Mouse (Mus musculus) midbrain, embryonic 16.5 days (tissue): ENCODE measurements around the gene Tbc1d14. TPM values are rescaled to one million over a fixed set of nuclear protein-coding genes. Genes with fewer than 3 reads are reported as not detected.

Experiments used
- ATAC-seq: fragments of 200-750 bp; cut with Nextera tagmentation; 2 replicates; pipeline ENCODE4 v1.8.0; 2017; ENCODE audit warnings: moderate TSS enrichment
- H3K27ac ChIP-seq: fragments of 300-500 bp; sonication (generic); 2 replicates; pipeline ENCODE4 v1.5.1; 2014; ENCODE audit warnings: mild to moderate bottlenecking, low read length, mixed read lengths
- H3K27me3 ChIP-seq: fragments of 300-500 bp; sonication (generic); 2 replicates; pipeline ENCODE4 v1.6.1; 2014; ENCODE audit warnings: low read depth, low read length, mixed read lengths; ENCODE audit not compliant: control insufficient read depth, insufficient read depth
- H3K36me3 ChIP-seq: fragments of 300-500 bp; sonication (generic); 2 replicates; pipeline ENCODE4 v1.6.1; 2014; ENCODE audit warnings: mild to moderate bottlenecking, low read length, moderate library complexity, mixed read lengths; ENCODE audit not compliant: control insufficient read depth, insufficient read depth
- H3K4me1 ChIP-seq: fragments of 300-500 bp; sonication (generic); 2 replicates; pipeline ENCODE4 v1.6.1; 2014; ENCODE audit warnings: mild to moderate bottlenecking, low read length, mixed read lengths; ENCODE audit not compliant: control insufficient read depth, insufficient read depth
- H3K4me2 ChIP-seq: fragments of 300-500 bp; sonication (generic); 2 replicates; pipeline ENCODE4 v1.6.1; 2014; ENCODE audit warnings: mild to moderate bottlenecking, low read length, mixed read lengths
- H3K4me3 ChIP-seq: fragments of 300-500 bp; sonication (generic); 2 replicates; pipeline ENCODE4 v1.5.1; 2014; ENCODE audit warnings: low read depth, mild to moderate bottlenecking, low read length, moderate library complexity, mixed read lengths
- H3K9ac ChIP-seq: fragments of 300-500 bp; sonication (generic); 2 replicates; pipeline ENCODE4 v1.6.1; 2014; ENCODE audit warnings: low read depth, low read length, mixed read lengths
- H3K9me3 ChIP-seq: fragments of 300-500 bp; sonication (generic); replicated peaks from 2 replicates; pipeline ENCODE4 v1.6.1; 2014; ENCODE audit warnings: mild to moderate bottlenecking, low read length, mixed read lengths; ENCODE audit not compliant: control insufficient read depth, poor library complexity, severe bottlenecking
- WGBS: fragments of 180-500 bp; shearing (Covaris S2); extraction: QIAGEN DNeasy Blood & Tissue Kit; methylation state at CpG from one replicate; pipeline ENCODE4 v1.1.7; 2014; 5-methylcytosine and 5-hydroxymethylcytosine counted together
- polyA plus RNA-seq: library from polyadenylated mRNA; unstranded; fragments of >200 nt; fragmentation: Nextera tagmentation; extraction: Ambion mirVana; gene quantifications from 2 replicates; pipeline ENCODE4 v1.2.1, GENCODE M21; 2015

Gene Tbc1d14
- polyA plus RNA-seq, 1 experiment from 2014 or later = 74.6 TPM

DNA sequence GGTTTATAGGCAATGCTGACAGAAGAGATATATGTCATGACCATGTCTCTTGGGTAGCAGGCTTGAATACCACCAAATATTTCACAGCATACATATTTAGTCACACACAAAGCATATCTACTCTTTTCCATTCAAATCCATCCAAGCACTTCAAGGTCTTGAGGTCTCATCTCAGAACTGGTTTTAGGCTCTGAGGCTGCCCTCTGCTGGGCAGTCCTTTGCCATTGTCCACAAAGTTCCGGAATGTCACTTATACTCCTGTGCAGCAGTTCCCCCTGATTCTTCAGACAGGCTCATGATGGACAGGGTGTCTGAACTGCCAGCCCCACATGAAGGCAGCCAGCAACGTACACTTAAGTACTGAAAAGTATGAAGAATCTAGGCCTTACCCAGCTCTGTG lies 103.9 kb downstream of the Tbc1d14 start:
- H3K27ac ChIP-seq = no peak overlapping the region
- no peak overlapping the region for H3K4me3 ChIP-seq
- no peaks in the 10 kb centered on the region for H3K9me3 ChIP-seq
- peaks cover 20% of the 10 kb centered on the region for H3K36me3 ChIP-seq
- no peak overlapping the region for H3K4me2 ChIP-seq
- H3K9ac ChIP-seq = no peak overlapping the region
- peaks cover 7% of the 10 kb centered on the region for H3K4me1 ChIP-seq
- 54% methylated on average over 2 of the region's 2 CpGs for WGBS
- H3K27me3 ChIP-seq = no peaks in the 10 kb centered on the region
- ATAC-seq = no peak

DNA sequence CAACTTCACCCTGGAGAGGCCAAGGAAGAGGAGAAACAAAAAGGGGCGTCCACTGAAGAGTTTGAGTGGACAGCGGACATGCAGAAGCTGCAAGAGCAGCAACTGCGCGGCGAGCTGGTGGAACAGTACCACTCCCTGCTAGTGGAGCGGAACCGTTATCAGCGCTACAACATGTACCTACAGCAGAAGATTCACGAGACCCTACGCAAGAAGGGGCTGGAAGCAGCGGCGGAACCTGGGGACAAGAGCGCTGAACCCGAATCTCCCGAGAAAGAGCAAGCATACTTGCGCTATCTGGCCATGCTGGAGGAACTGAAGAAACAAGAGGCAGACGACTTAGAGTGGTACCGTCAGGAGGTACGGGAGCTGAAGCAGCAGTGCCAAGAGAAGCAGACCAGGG lies 107.8 kb downstream of the Tbc1d14 start:
- Histone ChIP-seq H3K27ac (no peak overlapping the region), H3K9ac (peak overlapping the region; percentile 66; the same call in 1 of the 2 replicates), H3K4me3 (peak overlapping the region; percentile 92), H3K4me1 (peaks cover 29% of the 10 kb centered on the region), H3K4me2 (peak overlapping the region; percentile 93), H3K27me3 (no peaks in the 10 kb centered on the region), H3K36me3 (no peaks in the 10 kb centered on the region), H3K9me3 (no peaks in the 10 kb centered on the region)
- WGBS = 45% methylated on average over 19 of the region's 19 CpGs
- ATAC-seq = no peak

DNA sequence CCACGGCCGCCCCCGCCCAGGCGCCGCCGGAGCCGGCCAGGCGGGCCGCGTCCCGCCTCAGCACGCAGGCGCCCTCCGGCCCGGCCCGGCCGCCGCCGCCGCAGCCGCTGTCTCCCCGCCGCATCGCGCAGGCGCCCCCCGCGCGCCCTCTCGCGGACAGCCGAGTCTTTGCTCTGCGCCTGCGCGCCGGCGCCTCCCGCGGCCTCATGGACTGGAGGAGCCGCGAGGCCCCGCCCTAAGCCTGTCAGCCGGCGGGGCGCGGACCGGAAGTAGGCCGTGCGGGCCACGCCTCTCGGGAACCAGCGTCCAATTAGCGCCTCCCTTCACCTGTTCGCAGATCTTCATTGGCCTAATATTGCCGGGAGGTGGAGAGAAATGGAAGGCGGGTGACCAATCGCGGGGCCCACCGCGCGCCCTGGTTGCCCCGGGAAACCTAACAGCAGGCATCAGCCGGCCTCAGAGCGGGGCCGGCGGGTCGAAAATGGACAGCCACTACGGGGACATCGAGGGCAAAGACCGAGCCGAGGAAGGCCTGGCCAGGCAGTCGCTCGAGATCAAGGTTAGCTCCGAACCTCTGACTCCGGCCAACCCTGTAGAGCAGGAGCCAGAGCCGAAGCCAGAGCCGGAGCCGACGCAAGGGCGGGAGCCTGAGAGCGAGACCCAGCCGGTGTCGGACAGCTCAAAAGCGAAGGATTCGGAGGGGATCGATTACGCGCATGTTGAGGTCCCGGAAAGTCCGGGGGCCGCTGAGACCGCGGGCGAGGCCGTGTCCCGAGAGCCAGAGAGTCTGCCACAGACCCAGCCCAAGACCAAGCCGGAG lies 108.7 kb downstream of the Tbc1d14 start, which contains the start of the genes Tada2b and Ccdc96:
TSS of gene Tada2b (minus strand) at position 115 of the 820 bp plus-strand sequence.
TSS of gene Ccdc96 (plus strand) at position 418 of the 820 bp plus-strand sequence.
- H3K4me1 ChIP-seq = peaks cover 29% of the 10 kb centered on the region
- H3K4me2 ChIP-seq = peak within 1 kb of the TSS; percentile 94
- peak within 1 kb of the TSS; percentile 92 for H3K4me3 ChIP-seq
- no peaks in the 10 kb centered on the region for H3K27me3 ChIP-seq
- peak; percentile 98 for ATAC-seq
- H3K9me3 ChIP-seq = no peaks in the 10 kb centered on the region
- H3K9ac ChIP-seq = peak within 1 kb of the TSS; percentile 92
- H3K36me3 ChIP-seq = no peaks in the 10 kb centered on the region
- WGBS = under 1% methylated on average over 62 of the region's 97 CpGs
- peak within 1 kb of the TSS; percentile 83 for H3K27ac ChIP-seq

DNA sequence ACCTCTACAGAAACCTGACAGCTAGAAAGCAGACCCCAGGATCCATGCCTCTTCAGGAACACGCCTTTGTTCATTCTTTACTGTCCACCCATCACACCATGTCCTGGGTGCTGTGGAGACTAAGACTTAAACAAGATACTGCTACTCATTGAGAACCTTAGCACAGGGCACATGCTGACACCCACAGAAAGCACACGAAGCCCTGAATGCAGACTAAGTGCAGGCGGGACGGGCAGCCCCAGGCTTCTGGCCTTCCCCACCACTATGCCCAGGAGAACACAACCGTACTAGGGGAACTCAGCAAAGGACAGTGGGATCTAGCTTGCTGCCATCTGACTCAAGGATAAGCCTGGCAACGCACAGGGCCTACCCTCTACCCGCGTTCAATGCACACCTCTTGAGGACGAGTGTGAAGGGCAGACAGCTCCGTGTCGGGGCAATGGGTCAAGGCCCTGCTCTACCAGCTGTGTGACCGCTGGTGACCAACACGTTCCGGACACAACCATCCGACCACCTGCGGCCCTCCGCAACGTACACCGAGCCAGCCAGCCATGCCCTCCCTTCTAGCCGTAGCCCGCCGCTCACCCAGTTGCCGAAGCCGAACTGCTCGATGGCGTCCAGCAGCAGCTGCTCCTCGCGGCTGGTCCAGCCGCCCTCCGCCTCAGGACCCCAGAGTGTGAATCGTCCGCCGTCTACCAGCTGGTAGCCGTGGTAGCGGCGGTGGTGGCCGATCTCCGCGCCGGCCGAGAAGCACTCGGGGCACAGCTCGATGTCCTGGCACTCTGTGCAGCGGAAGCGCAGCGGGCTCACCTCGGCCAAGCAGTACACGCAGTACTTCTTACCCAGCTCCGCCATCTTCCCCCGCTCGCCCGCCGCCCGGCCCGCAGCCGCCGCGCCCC lies 109.6 kb downstream of the Tbc1d14 start:
- no peaks in the 10 kb centered on the region for H3K36me3 ChIP-seq
- H3K27ac ChIP-seq = peak overlapping the region; percentile 83
- H3K27me3 ChIP-seq = no peaks in the 10 kb centered on the region
- peak overlapping the region; percentile 92 for H3K4me3 ChIP-seq
- peak overlapping the region; percentile 92 for H3K9ac ChIP-seq
- H3K4me2 ChIP-seq = peak overlapping the region; percentile 94
- no peaks in the 10 kb centered on the region for H3K9me3 ChIP-seq
- WGBS = under 1% methylated on average over 48 of the region's 58 CpGs
- ATAC-seq = peak; percentile 41
- peaks cover 29% of the 10 kb centered on the region for H3K4me1 ChIP-seq

DNA sequence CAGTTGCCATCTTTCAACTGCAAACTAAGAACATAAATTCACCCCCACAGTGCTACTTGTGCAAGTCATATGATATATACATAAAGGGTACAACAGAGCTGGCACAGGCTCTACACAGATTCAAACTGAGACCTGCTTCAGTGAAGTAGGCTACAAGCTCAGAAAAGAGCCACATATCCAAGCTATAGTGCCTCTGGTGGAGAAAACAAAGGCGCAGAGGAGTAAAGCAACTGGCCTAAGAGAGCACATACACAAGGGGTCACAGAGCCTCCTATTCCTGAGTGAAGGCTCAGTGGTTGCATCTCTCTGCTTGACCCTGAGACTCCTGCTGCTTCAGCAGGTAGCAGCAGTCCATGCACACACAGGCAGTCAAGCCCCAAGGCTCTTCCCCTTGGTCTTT lies 112.0 kb downstream of the Tbc1d14 start:
- WGBS = 63% methylated on average over 1 of the region's 1 CpGs
- H3K9me3 ChIP-seq = no peaks in the 10 kb centered on the region

DNA sequence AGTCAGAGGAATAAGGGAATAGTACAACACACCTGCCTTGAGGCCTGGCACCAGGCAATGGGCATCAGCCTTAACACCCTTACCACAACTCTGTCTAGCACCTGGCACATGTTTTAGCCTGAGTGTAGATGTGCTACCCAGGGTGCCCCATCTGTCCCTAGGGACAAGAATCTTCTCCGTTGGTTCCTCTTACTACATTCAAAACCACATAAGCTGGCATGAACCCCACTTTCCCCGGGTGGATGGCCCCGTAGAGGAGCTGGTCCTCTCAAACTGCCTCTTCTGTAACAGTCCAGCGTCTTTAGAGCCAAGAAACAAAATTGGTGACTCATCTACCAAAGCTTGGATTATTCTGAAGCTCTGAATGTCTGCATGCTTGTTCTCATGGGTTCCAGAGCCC lies 112.7 kb downstream of the Tbc1d14 start:
- WGBS = 96% methylated on average over 4 of the region's 4 CpGs
- peaks cover 29% of the 10 kb centered on the region for H3K4me1 ChIP-seq
- H3K9ac ChIP-seq = no peak overlapping the region
- H3K9me3 ChIP-seq = no peaks in the 10 kb centered on the region
- no peaks in the 10 kb centered on the region for H3K36me3 ChIP-seq
- no peak overlapping the region for H3K27ac ChIP-seq
- H3K4me2 ChIP-seq = no peak overlapping the region
- H3K27me3 ChIP-seq = no peaks in the 10 kb centered on the region
- no peak for ATAC-seq
- no peak overlapping the region for H3K4me3 ChIP-seq

More for the DNA sequence above, 112.0 kb downstream of the Tbc1d14 start:
- Histone ChIP-seq H3K4me2 (no peak overlapping the region), H3K4me3 (no peak overlapping the region), H3K4me1 (peaks cover 29% of the 10 kb centered on the region), H3K27ac (no peak overlapping the region), H3K36me3 (no peaks in the 10 kb centered on the region), H3K27me3 (no peaks in the 10 kb centered on the region), H3K9ac (no peak overlapping the region)
- ATAC-seq = no peak

DNA sequence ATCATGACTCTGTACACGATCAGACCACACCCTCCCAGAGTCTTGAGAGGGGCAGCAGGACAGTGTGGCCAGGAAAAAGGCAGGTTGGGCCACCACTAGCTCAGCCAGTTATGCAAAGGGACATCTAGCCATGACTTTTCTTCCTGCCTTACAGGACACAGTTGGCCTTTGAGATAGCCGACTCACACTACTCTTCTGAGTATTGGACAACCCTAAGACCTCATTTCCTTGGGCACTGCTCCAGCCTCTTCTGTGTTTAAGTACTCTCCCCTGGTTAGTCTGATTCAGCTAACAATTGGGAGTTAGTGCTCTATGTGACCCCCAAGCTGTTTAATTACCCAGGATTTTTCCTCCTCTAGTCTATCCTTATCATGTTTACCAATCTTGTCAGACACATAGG lies 113.3 kb downstream of the Tbc1d14 start:
- H3K27ac ChIP-seq = no peak overlapping the region
- H3K9ac ChIP-seq = no peak overlapping the region
- no peaks in the 10 kb centered on the region for H3K36me3 ChIP-seq
- H3K4me2 ChIP-seq = no peak overlapping the region
- H3K9me3 ChIP-seq = no peaks in the 10 kb centered on the region
- H3K4me3 ChIP-seq = no peak overlapping the region
- 66% methylated on average over 2 of the region's 2 CpGs for WGBS
- no peaks in the 10 kb centered on the region for H3K27me3 ChIP-seq
- peaks cover 22% of the 10 kb centered on the region for H3K4me1 ChIP-seq
- no peak for ATAC-seq

DNA sequence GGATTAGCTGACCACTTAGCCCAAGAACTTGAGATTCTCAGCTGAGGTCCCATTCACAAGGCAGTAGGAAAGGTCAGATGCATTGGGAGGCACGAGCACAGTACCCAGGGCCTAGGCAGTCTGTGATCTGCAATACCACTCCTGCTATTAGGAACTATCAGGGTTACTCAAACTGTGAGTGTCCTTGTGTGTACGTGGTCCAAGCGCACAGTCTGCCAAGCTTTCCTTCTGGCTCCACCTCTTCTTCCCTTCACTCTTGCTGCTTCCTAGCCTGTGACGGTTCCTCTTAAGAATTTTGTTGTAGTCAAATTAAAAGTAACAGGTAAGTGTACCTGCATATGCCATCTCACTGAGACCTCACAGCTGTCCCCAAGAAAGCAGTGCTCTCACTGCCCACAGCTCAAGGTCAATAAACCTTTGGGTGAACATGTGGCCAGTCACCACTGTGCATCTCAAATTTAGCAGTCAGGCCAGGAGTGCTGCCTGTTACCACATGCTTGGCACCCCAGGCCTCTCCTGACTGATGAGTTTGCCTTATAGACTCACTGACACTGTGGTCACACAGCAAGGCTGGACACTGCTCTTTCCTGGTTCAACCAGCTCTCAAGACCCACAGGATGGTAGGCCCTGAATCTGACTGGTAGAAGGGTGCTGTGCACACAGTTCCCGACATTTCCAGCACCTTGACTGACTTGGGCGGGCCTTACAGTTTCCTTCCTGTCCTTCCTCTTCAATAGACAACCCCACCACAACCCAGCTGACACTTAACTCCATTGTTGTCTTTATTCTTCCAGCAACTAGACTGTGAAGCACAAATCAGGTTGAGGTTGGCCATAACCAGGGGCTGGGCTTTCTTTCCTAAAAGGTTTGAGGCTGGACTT lies 114.3 kb downstream of the Tbc1d14 start:
- H3K4me2 ChIP-seq = no peak overlapping the region
- H3K27me3 ChIP-seq = no peaks in the 10 kb centered on the region
- H3K27ac ChIP-seq = no peak overlapping the region
- H3K4me1 ChIP-seq = peaks cover 22% of the 10 kb centered on the region
- 89% methylated on average over 6 of the region's 6 CpGs for WGBS
- ATAC-seq = no peak
- H3K9me3 ChIP-seq = no peaks in the 10 kb centered on the region
- peaks cover 3% of the 10 kb centered on the region for H3K36me3 ChIP-seq
- no peak overlapping the region for H3K9ac ChIP-seq
- H3K4me3 ChIP-seq = no peak overlapping the region
